Mouse (Mus musculus): Measurements from ENCODE around the gene Lrp4. TPM values are rescaled to one million over a fixed set of nuclear protein-coding genes. Genes with fewer than 3 reads are reported as not detected.
A peak's percentile ranks its signal among the peaks of the same experiment; 100 is the strongest.

Lrp4 gene
- polyA plus RNA-seq, 1 experiment from 2014 or later = 8.2 TPM

- H3K9ac ChIP-seq = no peak overlapping the region
- no peak overlapping the region for H3K4me3 ChIP-seq
- WGBS = 94% methylated on average over 12 of the region's 12 CpGs
- no peak overlapping the region for H3K4me2 ChIP-seq (replicated peaks)
- no peaks in the 10 kb centered on the region for H3K27me3 ChIP-seq
- H3K36me3 ChIP-seq = peaks cover 88% of the 10 kb centered on the region
- no peaks in the 10 kb centered on the region for H3K4me1 ChIP-seq
- no peak overlapping the region for H3K27ac ChIP-seq
- no peak for ATAC-seq (ENCODE audit: insufficient number of reproducible peaks, insufficient read depth, low FRiP score, low TSS enrichment)
- no peaks in the 10 kb centered on the region for H3K9me3 ChIP-seq
Observed at GRCm38 (mm10) chr2:91492071-91492635, 34.8 kb downstream of the Lrp4 start.

- Histone ChIP-seq H3K9ac (no peak overlapping the region), H3K27ac (no peak overlapping the region), H3K4me3 (no peak overlapping the region), H3K27me3 (no peaks in the 10 kb centered on the region), H3K4me1 (no peaks in the 10 kb centered on the region), H3K9me3 (no peaks in the 10 kb centered on the region), H3K36me3 (peaks cover 91% of the 10 kb centered on the region), H3K4me2 (replicated peaks) (no peak overlapping the region)
- WGBS = 94% methylated on average over 9 of the region's 9 CpGs
- ATAC-seq (ENCODE audit: insufficient number of reproducible peaks, insufficient read depth, low FRiP score, low TSS enrichment) = no peak
Observed at GRCm38 (mm10) chr2:91493981-91494380, 36.7 kb downstream of the Lrp4 start.

GRCm38 (mm10) chr2:91498093-91498719 lies 40.9 kb downstream of the Lrp4 start:
- H3K27ac ChIP-seq = no peak overlapping the region
- no peaks in the 10 kb centered on the region for H3K9me3 ChIP-seq
- peaks cover 79% of the 10 kb centered on the region for H3K36me3 ChIP-seq
- H3K9ac ChIP-seq = no peak overlapping the region
- no peaks in the 10 kb centered on the region for H3K4me1 ChIP-seq
- no peak overlapping the region for H3K4me3 ChIP-seq
- 75% methylated on average over 8 of the region's 8 CpGs for WGBS
- no peak overlapping the region for H3K4me2 ChIP-seq (replicated peaks)
- no peaks in the 10 kb centered on the region for H3K27me3 ChIP-seq
- ATAC-seq (ENCODE audit: insufficient number of reproducible peaks, insufficient read depth, low FRiP score, low TSS enrichment) = no peak

GRCm38 (mm10) chr2:91508076-91508475 lies 50.8 kb downstream of the Lrp4 start:
- no peaks in the 10 kb centered on the region for H3K4me1 ChIP-seq
- no peak overlapping the region for H3K27ac ChIP-seq
- H3K36me3 ChIP-seq = peaks cover 76% of the 10 kb centered on the region
- H3K9me3 ChIP-seq = no peaks in the 10 kb centered on the region
- ATAC-seq (ENCODE audit: insufficient number of reproducible peaks, insufficient read depth, low FRiP score, low TSS enrichment) = no peak
- H3K9ac ChIP-seq = no peak overlapping the region
- no peak overlapping the region for H3K4me2 ChIP-seq (replicated peaks)
- no peaks in the 10 kb centered on the region for H3K27me3 ChIP-seq
- 89% methylated on average over 8 of the region's 8 CpGs for WGBS
- H3K4me3 ChIP-seq = no peak overlapping the region

GRCm38 (mm10) chr2:91517186-91517585 lies 59.9 kb downstream of the Lrp4 start:
- no peak for ATAC-seq (ENCODE audit: insufficient number of reproducible peaks, insufficient read depth, low FRiP score, low TSS enrichment)
- H3K9me3 ChIP-seq = no peaks in the 10 kb centered on the region
- H3K27ac ChIP-seq = no peak overlapping the region
- 11% methylated on average over 2 of the region's 2 CpGs for WGBS
- no peaks in the 10 kb centered on the region for H3K4me1 ChIP-seq
- no peak overlapping the region for H3K4me2 ChIP-seq (replicated peaks)
- no peak overlapping the region for H3K9ac ChIP-seq
- no peaks in the 10 kb centered on the region for H3K27me3 ChIP-seq
- H3K36me3 ChIP-seq = peaks cover 6% of the 10 kb centered on the region
- no peak overlapping the region for H3K4me3 ChIP-seq

- ATAC-seq (ENCODE audit: insufficient number of reproducible peaks, insufficient read depth, low FRiP score, low TSS enrichment) = peak; percentile 98
- Histone ChIP-seq H3K4me1 (no peaks in the 10 kb centered on the region; the same call in 1 of the 2 replicates), H3K4me3 (peak within 1 kb of the TSS; percentile 96), H3K27ac (peak within 1 kb of the TSS; percentile 88), H3K36me3 (peaks cover 10% of the 10 kb centered on the region; the same call in 1 of the 2 replicates), H3K27me3 (no peaks in the 10 kb centered on the region), H3K9me3 (no peaks in the 10 kb centered on the region), H3K9ac (peak within 1 kb of the TSS; percentile 95), H3K4me2 (replicated peaks) (peak within 1 kb of the TSS; percentile 71)
- under 1% methylated on average over 63 of the region's 64 CpGs for WGBS
Observed at GRCm38 (mm10) chr2:91526294-91527146, 69.2 kb downstream of the Lrp4 start, which contains the start of gene Ckap5. TSS of gene Ckap5 (plus strand) at chr2:91526762.

GRCm38 (mm10) chr2:91527147-91527486 lies 69.8 kb downstream of the Lrp4 start:
- Histone ChIP-seq H3K4me1 (no peaks in the 10 kb centered on the region; the same call in 1 of the 2 replicates), H3K36me3 (peaks cover 10% of the 10 kb centered on the region; the same call in 1 of the 2 replicates), H3K27ac (peak overlapping the region; percentile 88), H3K4me2 (replicated peaks) (peak overlapping the region; percentile 71), H3K27me3 (no peaks in the 10 kb centered on the region), H3K9ac (peak overlapping the region; percentile 95), H3K9me3 (no peaks in the 10 kb centered on the region), H3K4me3 (peak overlapping the region; percentile 96)
- peak; percentile 61 for ATAC-seq (ENCODE audit: insufficient number of reproducible peaks, insufficient read depth, low FRiP score, low TSS enrichment)
- 0% methylated on average over 15 of the region's 15 CpGs for WGBS

- Histone ChIP-seq H3K4me1 (peaks cover 8% of the 10 kb centered on the region), H3K36me3 (no peaks in the 10 kb centered on the region), H3K27ac (no peak overlapping the region), H3K27me3 (no peaks in the 10 kb centered on the region), H3K4me3 (peak overlapping the region; percentile 24), H3K4me2 (replicated peaks) (peak overlapping the region; percentile 48), H3K9ac (peak overlapping the region; percentile 35; the same call in 1 of the 2 replicates), H3K9me3 (no peaks in the 10 kb centered on the region)
- WGBS = 5% methylated on average over 17 of the region's 17 CpGs
- peak; percentile 84 for ATAC-seq (ENCODE audit: insufficient number of reproducible peaks, insufficient read depth, low FRiP score, low TSS enrichment)
Observed at GRCm38 (mm10) chr2:91537588-91538205, 80.4 kb downstream of the Lrp4 start.

Other genes starting within 250 kb of the Lrp4 start
- 17.5 and 18.1 TPM in 2 replicates for gene Ddb2, start 220.5 kb upstream of the Lrp4 start, polyA plus RNA-seq (2016; fragmentation: Nextera tagmentation; extraction: Ambion mirVana)
- 39.9 and 40.9 TPM in 2 replicates for gene Pacsin3, start 201.6 kb upstream of the Lrp4 start, polyA plus RNA-seq (2016; fragmentation: Nextera tagmentation; extraction: Ambion mirVana)
- 93.0 and 95.9 TPM in 2 replicates for gene Arfgap2, start 192.5 kb upstream of the Lrp4 start, polyA plus RNA-seq (2016; fragmentation: Nextera tagmentation; extraction: Ambion mirVana)
- gene 1110051M20Rik, start 12.8 kb upstream of the Lrp4 start, polyA plus RNA-seq (2016; fragmentation: Nextera tagmentation; extraction: Ambion mirVana) = 71.3 and 80.1 TPM in 2 replicates
- gene Ckap5, start 69.3 kb downstream of the Lrp4 start, polyA plus RNA-seq (2016; fragmentation: Nextera tagmentation; extraction: Ambion mirVana) = 115 and 124 TPM in 2 replicates
- gene F2, start 178.9 kb downstream of the Lrp4 start, polyA plus RNA-seq (2016; fragmentation: Nextera tagmentation; extraction: Ambion mirVana) = 0.15 and 0.31 TPM in 2 replicates
- gene Zfp408, start 192.3 kb downstream of the Lrp4 start, polyA plus RNA-seq (2016; fragmentation: Nextera tagmentation; extraction: Ambion mirVana) = 12.8 and 13.3 TPM in 2 replicates
- 100 and 102 TPM in 2 replicates for gene Arhgap1, start 192.3 kb downstream of the Lrp4 start, polyA plus RNA-seq (2016; fragmentation: Nextera tagmentation; extraction: Ambion mirVana)